Mouse (Mus musculus): Measurements from ENCODE around the gene Avil.

The Avil gene

GRCm38 (mm10) chr10:127030336-127031296 is 30.1 kb downstream of the Avil start, which contains the start of gene Tsfm:
TSS of gene Tsfm (minus strand) at chr10:127030840.
- peak; percentile 94 for DNase-seq

DNA sequence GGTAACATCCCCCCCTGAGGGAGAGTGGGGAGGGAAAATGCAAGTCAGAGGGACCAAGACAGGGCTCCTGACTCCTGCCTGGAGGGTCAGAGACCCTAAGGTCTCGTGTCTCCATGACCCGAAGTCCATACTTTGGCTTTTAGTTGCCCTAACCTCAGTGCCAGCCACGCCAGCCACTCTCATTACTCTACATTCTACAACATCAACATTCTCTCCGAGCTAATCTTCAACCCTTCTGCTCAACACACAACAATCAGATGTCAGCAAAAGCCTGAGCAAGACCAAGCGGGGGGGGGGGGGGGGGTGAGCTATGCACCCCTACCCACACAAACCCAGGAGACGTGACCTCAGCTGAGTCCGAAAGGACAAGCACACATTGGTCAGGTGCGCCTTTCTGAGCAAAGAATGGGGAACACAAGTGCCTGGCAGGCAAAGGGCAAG is 32.8 kb downstream of the Avil start:
- no peak for DNase-seq

GRCm38 (mm10) chr10:127036273-127036672 is 35.8 kb downstream of the Avil start:
- no peak for DNase-seq

- no peak for DNase-seq
Observed at GRCm38 (mm10) chr10:127037641-127038040, 37.1 kb downstream of the Avil start.

DNA sequence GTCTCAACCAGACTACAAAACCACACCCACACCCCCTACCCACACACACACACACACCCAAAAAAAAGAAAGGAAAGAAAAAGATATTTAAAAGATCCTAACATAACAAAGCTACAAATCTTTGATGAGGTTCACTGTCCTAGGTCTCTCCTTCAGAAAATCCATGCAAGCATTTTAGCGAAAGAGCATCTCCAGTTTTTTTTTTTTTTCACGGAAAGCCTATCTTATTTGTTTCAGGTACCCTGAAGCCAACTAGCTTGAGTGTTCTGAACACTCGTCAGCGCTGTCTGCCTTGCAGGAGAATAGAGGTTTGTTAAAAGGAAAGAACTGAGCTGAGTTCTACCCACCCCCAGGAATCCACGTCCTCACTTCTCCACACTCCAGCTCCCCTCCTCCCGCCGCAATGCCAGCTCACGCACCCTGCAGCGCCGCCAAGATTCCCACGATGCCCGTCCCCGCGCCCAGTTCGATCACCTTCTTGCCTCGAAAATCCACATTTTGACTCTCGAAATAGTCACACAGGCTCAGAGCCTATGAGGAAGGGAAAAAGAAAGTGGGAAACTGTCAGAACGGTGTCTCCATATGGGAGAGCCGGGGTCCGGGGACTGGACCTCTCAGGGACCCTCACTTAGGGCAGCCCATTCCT is 40.2 kb downstream of the Avil start:
- no peak for DNase-seq

DNA sequence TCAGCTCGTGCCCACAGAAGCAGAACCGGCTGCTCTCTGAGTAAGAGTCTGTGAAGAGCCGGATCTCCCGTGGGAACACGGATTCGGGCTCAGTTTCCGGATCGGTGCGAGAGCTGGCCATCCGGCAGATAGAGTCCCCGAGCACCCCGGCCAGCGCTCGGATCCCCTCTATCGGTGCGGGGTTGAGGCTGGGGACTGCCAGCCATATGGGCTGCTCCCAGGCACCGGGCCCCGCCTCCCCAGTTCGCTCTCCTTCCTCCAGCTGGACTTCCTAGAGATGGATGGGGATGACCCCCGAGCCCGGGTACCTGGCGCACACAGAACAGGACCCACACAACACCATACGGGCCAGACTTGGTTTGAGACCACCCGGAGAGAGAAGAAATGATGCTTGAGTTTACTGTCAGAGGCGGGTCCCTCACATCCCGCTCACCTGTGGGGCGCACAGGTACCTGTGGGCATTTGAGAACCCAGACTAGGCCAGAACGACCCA is 40.8 kb downstream of the Avil start, which contains the start of the genes Mettl1 and Eef1akmt3:
TSS of gene Mettl1 (plus strand) at position 141 of the 493 bp plus-strand sequence.
TSS of gene Eef1akmt3 (minus strand) at position 240 of the 493 bp plus-strand sequence.
- peak in 1 of 2 experiments; percentile 33 for DNase-seq

GRCm38 (mm10) chr10:127041774-127042338 is 41.3 kb downstream of the Avil start:
- peak; percentile 90 to 92 for DNase-seq

DNA sequence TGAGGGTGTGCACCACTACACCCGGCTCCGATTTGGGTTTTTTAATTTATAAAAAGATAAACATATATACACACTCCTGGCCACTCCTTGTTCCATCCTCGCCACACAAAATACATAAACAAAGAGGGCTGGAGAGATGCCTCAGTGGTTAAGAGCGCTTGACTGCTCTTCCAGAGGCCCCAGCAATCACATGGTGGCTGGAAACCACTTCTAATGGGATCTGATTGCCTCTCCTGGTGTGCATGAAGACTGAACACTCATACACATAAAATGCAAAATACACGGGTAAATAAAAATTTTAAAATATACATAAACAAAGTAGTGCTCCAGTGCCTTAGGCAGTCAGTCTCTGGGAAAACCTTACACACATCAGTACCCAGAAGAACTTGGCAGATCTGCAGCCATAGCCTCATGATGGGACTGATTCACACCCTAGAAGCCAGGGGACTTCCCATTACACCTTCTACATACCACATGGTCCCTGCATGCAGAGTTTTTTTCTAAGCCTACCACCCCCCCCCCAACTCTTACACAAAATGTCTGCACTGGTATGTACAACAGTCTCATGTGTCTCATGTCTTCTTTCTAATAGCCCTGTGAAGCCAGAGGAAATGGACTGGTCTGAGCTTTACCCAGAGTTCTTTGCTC is 42.1 kb downstream of the Avil start:
- DNase-seq, result no peak

GRCm38 (mm10) chr10:127043187-127043586 is 42.7 kb downstream of the Avil start:
- DNase-seq, result no peak

DNA sequence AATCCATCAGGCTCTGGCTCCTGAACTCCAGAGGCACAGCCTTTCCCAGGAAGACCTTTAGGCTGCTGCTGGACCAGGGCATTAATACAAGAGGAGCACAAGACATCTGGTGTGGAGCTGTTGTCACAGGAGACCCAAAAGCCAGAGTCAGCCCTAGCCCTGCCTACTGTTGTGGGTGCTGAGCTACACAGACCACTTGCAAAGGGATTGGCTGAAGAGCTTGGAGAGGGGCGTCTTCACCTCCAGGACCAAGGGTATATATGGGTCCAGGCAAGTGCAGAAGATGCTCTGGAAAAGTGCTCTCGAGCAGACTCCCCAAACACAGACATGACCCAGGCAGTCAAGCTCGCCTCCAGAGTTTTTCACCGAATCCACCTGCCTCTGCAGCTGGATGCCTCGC is 47.4 kb downstream of the Avil start, which contains the start of gene Cyp27b1:
TSS of gene Cyp27b1 (plus strand) at position 297 of the 400 bp plus-strand sequence.
- no peak for DNase-seq

- DNase-seq, result no peak
Observed at GRCm38 (mm10) chr10:127048608-127049394, 48.3 kb downstream of the Avil start.

DNA sequence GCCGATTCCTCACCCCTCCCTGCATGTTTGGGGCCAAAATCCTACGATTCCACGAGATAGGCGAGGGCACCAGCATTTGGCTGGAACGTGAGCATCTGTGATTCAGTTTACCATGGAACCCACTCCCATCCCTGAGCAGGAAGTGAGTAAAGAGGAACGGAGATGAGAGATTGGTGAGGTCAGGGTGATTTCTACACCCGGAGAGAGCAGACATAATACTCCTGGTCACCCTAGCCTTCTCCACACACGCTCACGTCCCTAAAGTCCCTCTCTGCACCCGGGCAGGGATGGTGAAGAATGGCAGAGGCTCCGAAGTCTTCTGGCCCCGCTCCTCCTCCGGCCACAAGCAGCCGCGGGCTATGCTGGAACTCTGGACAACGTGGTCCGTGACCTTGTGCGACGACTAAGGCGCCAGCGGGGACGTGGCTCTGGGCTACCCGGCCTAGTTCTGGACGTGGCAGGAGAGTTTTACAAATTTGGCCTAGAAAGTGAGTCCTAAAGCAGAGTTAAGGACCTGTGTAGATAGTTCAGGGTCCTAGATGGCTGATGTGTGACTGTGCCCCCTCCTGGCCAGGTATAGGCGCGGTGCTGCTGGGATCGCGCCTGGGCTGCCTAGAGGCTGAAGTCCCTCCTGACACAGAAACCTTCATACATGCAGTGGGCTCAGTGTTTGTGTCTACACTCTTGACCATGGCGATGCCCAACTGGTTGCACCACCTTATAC is 49.0 kb downstream of the Avil start:
- DNase-seq, result peak in 1 of 2 experiments; percentile 31

DNA sequence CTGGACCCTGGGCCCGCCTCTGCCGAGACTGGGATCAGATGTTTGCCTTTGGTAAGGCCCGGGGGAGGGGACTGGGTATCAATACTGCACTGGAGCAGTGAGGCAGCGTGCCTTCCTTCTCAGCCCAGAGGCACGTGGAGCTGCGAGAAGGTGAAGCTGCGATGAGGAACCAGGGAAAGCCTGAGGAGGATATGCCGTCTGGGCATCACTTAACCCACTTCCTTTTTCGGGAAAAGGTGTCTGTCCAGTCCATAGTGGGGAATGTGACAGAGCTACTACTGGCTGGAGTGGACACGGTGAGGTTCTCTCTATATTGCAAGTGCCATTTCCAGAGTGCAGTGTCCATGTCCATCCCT is 49.6 kb downstream of the Avil start:
- no peak for DNase-seq

- no peak for DNase-seq
Observed at GRCm38 (mm10) chr10:127054646-127055045, 54.1 kb downstream of the Avil start.

DNA sequence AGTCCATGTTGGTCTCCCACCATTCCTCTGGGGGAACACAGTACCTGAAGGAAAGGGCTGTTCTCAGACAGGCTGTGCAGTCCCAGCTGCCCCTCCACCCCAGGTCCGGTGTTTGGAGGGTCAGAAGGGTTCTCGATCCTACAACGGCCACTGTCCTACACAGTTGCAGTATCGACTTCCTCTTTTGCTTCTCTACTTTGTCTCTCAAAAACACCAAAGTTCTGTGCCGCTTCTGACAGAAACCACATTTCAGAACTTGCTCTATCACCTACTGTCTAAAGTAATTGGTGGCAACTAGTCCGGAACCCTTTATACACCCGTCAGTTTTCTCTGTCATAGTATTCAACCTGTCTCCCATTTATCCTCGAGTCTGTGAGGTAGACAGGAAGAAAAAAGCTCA is 54.9 kb downstream of the Avil start:
- DNase-seq, result peak in 1 of 2 experiments; percentile 33

DNA sequence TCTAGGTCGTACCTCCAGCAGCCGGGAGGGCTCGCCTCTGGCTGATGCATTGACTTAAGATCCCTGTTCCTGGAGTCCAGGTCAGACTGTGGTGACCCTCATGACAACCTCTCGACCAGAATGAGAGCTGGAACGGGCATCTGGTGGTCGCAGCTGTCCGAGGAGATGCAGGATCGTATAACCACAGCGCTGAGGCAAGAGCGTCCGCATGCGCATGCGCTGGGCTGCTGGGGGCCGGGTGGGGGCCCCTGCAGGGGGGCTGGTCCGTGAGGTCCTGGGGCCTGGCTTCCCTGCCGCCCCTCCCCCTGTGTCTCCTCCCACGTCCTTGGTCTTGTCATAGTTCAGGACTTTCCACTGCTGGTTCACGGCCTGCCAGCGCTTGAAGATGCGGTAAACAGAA is 56.0 kb downstream of the Avil start:
- DNase-seq, result no peak

- DNase-seq, result peak; percentile 89 to 91
Observed at GRCm38 (mm10) chr10:127058161-127058560, 57.7 kb downstream of the Avil start.

DNA sequence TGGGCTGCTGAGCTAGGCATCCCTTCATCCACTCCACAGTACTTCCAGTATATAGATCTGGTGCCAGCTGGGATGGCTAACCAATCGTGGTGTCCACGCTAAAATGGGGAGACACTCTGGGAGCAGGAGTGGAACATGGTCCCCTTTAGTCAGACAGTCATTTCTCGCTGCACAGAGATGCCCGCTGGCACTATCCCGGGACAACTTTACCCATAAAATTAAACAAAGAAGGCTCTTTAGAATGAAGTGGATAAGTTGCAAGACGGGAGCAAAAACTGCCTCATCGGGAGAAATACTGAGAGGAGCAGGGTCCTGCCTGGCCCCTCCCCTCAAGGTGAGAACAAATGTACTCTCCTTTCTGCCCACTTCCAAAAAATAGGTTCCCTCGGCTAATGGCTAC is 58.2 kb downstream of the Avil start:
- peak in 1 of 2 experiments; percentile 25 for DNase-seq

DNA sequence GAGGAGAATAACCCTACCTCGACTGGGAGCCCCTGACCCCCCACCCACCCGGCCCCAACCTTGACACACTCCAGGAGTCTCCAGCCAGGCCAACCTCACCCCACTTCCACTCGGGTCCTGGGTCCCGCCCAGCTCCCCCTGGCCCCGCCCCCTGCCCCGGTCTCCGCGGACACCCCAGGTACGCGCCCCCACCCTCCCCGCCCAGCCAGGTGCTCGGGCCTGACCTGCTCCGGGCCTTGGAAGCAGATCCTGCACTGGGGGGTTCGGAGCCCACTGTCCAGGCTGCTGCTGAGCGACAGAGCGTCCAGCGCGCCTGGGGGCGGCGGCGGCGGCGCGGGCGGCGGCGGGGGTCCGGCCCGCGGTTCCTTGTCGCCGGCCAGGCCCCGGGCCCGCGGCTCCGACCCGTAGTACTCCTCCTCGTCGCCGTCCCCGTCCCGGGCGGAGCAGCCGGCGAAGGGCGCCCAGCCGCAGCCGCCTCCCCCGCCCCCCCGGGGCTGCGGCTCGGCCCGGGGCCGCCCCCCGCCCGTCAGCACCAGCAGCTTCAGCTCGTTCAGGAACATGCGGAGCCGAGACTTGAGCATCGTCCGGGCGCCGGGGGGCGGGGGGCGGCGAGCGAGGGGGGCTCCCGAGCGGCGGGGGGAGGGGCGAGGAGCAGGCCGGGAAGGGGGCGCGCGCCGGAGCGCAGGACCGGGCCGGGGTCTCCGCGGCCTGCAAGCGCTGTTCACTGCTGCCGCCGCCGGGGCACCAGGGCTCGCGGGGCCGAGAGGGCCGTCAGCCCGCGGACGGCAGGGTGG is 58.9 kb downstream of the Avil start:
- DNase-seq, result peak in 1 of 2 experiments; percentile 20

All from B cell, adult 2 months (primary cell).